Comparison of ENCODE assay signal across 25 mouse cellular contexts in genomic region chr1:40190837-40191236, GRCm38 (mm10).
"Had no signal": no experiment of that assay in that cellular context is flagged by ENCODE, and none has a peak within 500 bp of the region (broad histone marks: within the 10 kb centered on the region; RNA-seq: fewer than 3 reads in every experiment).

No protein-coding gene starts in this region.

- H3K4me2 ChIP-seq: heart, embryonic 12.5 days; hindbrain, embryonic 12.5 days; hindbrain, embryonic 14.5 days; intestine, embryonic 15.5 days; limb, embryonic 12.5 days had no signal

- H3K4me3 ChIP-seq: gastrocnemius, adult 2 months; heart, embryonic 10.5 days; heart, embryonic 12.5 days; hindbrain, embryonic 10.5 days; hindbrain, embryonic 12.5 days; intestine, embryonic 15.5 days; layer of hippocampus, adult 2 months; left cerebral cortex, adult 2 months; limb, embryonic 10.5 days; limb, embryonic 12.5 days had no signal

- ATAC-seq: forebrain, postnatal 0 days; hindbrain, embryonic 16.5 days; inflammation-experienced regulatory T-cells, adult 6 months; intestine, embryonic 15.5 days; intestine, postnatal 0 days had no signal

- H3K27me3 ChIP-seq: heart, embryonic 12.5 days; hindbrain, embryonic 12.5 days; intestine, embryonic 15.5 days; limb, embryonic 12.5 days had no signal

- H3K36me3 ChIP-seq: heart, embryonic 10.5 days; heart, embryonic 12.5 days; hindbrain, embryonic 10.5 days; hindbrain, embryonic 12.5 days; intestine, embryonic 15.5 days; limb, embryonic 10.5 days; limb, embryonic 12.5 days had no signal

- H3K9me3 ChIP-seq: heart, embryonic 10.5 days; heart, embryonic 12.5 days; hindbrain, embryonic 10.5 days; hindbrain, embryonic 12.5 days; intestine, embryonic 15.5 days; limb, embryonic 10.5 days; limb, embryonic 12.5 days had no signal

- H3K9ac ChIP-seq: forebrain, postnatal 0 days; heart, embryonic 12.5 days; hindbrain, embryonic 12.5 days; hindbrain, embryonic 14.5 days; intestine, embryonic 15.5 days; limb, embryonic 12.5 days had no signal

- H3K27ac ChIP-seq: gastrocnemius, adult 2 months; heart, embryonic 10.5 days; hindbrain, embryonic 10.5 days; hindbrain, embryonic 12.5 days; hindbrain, embryonic 14.5 days; intestine, embryonic 15.5 days; layer of hippocampus, adult 2 months; left cerebral cortex, adult 2 months; limb, embryonic 10.5 days; limb, embryonic 12.5 days had no signal

- H3K4me1 ChIP-seq: hindbrain, embryonic 10.5 days; hindbrain, embryonic 12.5 days; intestine, embryonic 15.5 days; limb, embryonic 10.5 days; limb, embryonic 12.5 days had no signal

- DNase-seq: forebrain, postnatal 0 days; gastrocnemius, adult 2 months; gastrocnemius, postnatal 10 days; gastrocnemius, postnatal 25 days; heart, adult 18-20 months; heart, postnatal 10 days; heart, postnatal 4 days; kidney, adult 18-20 months; kidney, adult 8-10 months; kidney, postnatal 14 days; kidney, postnatal 36 days; liver had no signal
